Mouse (Mus musculus) MEL (cell line): ENCODE data around the gene Tsga10. TPM values are rescaled to one million over a fixed set of nuclear protein-coding genes. Genes with fewer than 3 reads are reported as not detected.
A peak's percentile ranks its signal among the peaks of the same experiment; 100 is the strongest.

ENCODE experiments used
- DNase-seq: peaks from one replicate; pipeline ENCODE4 v3.0.0; 2011; ENCODE audit warnings: low read depth, low spot score
- H3K27ac ChIP-seq: 2 replicates; pipeline ENCODE4 v1.5.1; 2012; ENCODE audit warnings: low read depth, mild to moderate bottlenecking, control low read depth, low read length, moderate library complexity; ENCODE audit not compliant: control insufficient read depth
- H3K27me3 ChIP-seq, 2 experiments: fragments of 150-350 bp in 1 of 2; sonication (generic) in 1 of 2; 2 replicates each; pipeline ENCODE4 v1.6.1; 2012; ENCODE audit warnings: low read length in 2 of 2, mild to moderate bottlenecking in 2 of 2, improper control_type of control experiment in 1 of 2, moderate library complexity in 1 of 2; ENCODE audit not compliant: insufficient read depth in 2 of 2, control insufficient read depth in 1 of 2
- H3K36me3 ChIP-seq, 2 experiments: 2 replicates each; pipeline ENCODE4 v1.6.1; 2012 to 2014; ENCODE audit warnings: low read length in 2 of 2, improper control_type of control experiment in 1 of 2, inconsistent platforms in 1 of 2, mild to moderate bottlenecking in 1 of 2; ENCODE audit not compliant: insufficient read depth in 2 of 2, control insufficient read depth in 1 of 2
- H3K4me1 ChIP-seq, 2 experiments: fragments of 150-350 bp in 1 of 2; sonication (generic) in 1 of 2; 2 replicates each; pipeline ENCODE4 v1.6.1; 2012; ENCODE audit warnings: low read length in 2 of 2, improper control_type of control experiment in 1 of 2, mild to moderate bottlenecking in 1 of 2; ENCODE audit not compliant: insufficient read depth in 2 of 2, control insufficient read depth in 1 of 2
- H3K4me3 ChIP-seq, 2 experiments: fragments of 150-350 bp in 1 of 2; sonication (generic) in 1 of 2; 2 replicates each; pipeline ENCODE4 v1.5.1; 2012; ENCODE audit warnings: low read depth in 2 of 2, low read length in 2 of 2, mild to moderate bottlenecking in 2 of 2, moderate library complexity in 2 of 2, control low read depth in 1 of 2, improper control_type of control experiment in 1 of 2; ENCODE audit not compliant: control insufficient read depth in 1 of 2, insufficient read depth in 1 of 2
- H3K79me2 ChIP-seq: 2 replicates; pipeline ENCODE4 v1.6.1; 2012; ENCODE audit warnings: mild to moderate bottlenecking, low read length, moderate library complexity; ENCODE audit not compliant: control insufficient read depth, poor library complexity, insufficient read depth
- H3K9ac ChIP-seq: 2 replicates; pipeline ENCODE4 v1.6.1; 2012; ENCODE audit warnings: low read depth, mild to moderate bottlenecking, control low read depth, low read length, moderate library complexity; ENCODE audit not compliant: control insufficient read depth, poor library complexity, severe bottlenecking
- H3K9me3 ChIP-seq: fragments of 150-350 bp; sonication (generic); replicated peaks from 2 replicates; pipeline ENCODE4 v1.6.1; 2012; ENCODE audit warnings: mild to moderate bottlenecking, low read length, improper control_type of control experiment, moderate library complexity; ENCODE audit not compliant: insufficient read depth
- CTCF ChIP-seq, 3 experiments: IDR thresholded peaks in 2 of 3; conservative IDR thresholded peaks in 1 of 3; 2 replicates each; pipeline ENCODE4 v1.5.1; 2011 to 2012; ENCODE audit warnings: low read length in 3 of 3, low read depth in 2 of 3, mild to moderate bottlenecking in 2 of 3, improper control_type of control experiment in 1 of 3, inconsistent platforms in 1 of 3, mixed read lengths in 1 of 3, moderate library complexity in 1 of 3; ENCODE audit not compliant: control insufficient read depth in 1 of 3, insufficient read depth in 1 of 3, poor library complexity in 1 of 3, severe bottlenecking in 1 of 3
- EP300 ChIP-seq, 2 experiments: IDR thresholded peaks; 2 replicates each; pipeline ENCODE4 v1.6.1; 2011; ENCODE audit warnings: improper control_type of control experiment in 2 of 2, low read length in 2 of 2, low read depth in 1 of 2, mild to moderate bottlenecking in 1 of 2
- MAFK ChIP-seq: IDR thresholded peaks from 2 replicates; pipeline ENCODE4 v1.6.1; 2011; ENCODE audit warnings: low read depth, mild to moderate bottlenecking, low read length, improper control_type of control experiment, borderline replicate concordance
- MYB ChIP-seq: IDR thresholded peaks from 2 replicates; pipeline ENCODE4 v1.6.1; 2011; ENCODE audit warnings: mild to moderate bottlenecking, low read depth, low read length, improper control_type of control experiment
- POLR2AphosphoS2 ChIP-seq: IDR thresholded peaks from 2 replicates; pipeline ENCODE4 v1.6.1; 2011; ENCODE audit warnings: low read length, improper control_type of control experiment
- SMC3 ChIP-seq: IDR thresholded peaks from 2 replicates; pipeline ENCODE4 v1.6.1; 2011; ENCODE audit warnings: low read depth, low read length, improper control_type of control experiment
- TAL1 ChIP-seq: IDR thresholded peaks from 2 replicates; pipeline ENCODE4 v1.6.1; 2012; ENCODE audit warnings: mild to moderate bottlenecking, inconsistent platforms, low read length, moderate library complexity, mixed read lengths
- ZKSCAN1 ChIP-seq: IDR thresholded peaks from 2 replicates; pipeline ENCODE4 v1.6.1; 2012; ENCODE audit warnings: low read depth, mild to moderate bottlenecking, inconsistent platforms, low read length, improper control_type of control experiment, moderate library complexity
- polyA plus RNA-seq, 2 experiments: library from polyadenylated mRNA; stranded (reverse) in 1 of 2; unstranded in 1 of 2; fragments of >175 nt in 1 of 2; fragments of >200 nt in 1 of 2; gene quantifications; 2 replicates each; pipeline versions ENCODE4 v1.2.1 to v1.2.4; 2012; ENCODE audit warnings: low replicate concordance in 2 of 2, low read depth in 1 of 2; ENCODE audit not compliant: insufficient read length in 2 of 2, insufficient read depth in 1 of 2, missing spikeins in 1 of 2
- total RNA-seq: library from RNA; depleted of rRNA; stranded (reverse); fragments of 300-350 nt; gene quantifications from 2 replicates; pipeline ENCODE4 v1.2.3, GENCODE M21; 2012; rRNA removed

The Tsga10 gene
- total and polyA plus RNA-seq, 3 experiments = 0.35 to 0.64 TPM; not detected in 1

DNA sequence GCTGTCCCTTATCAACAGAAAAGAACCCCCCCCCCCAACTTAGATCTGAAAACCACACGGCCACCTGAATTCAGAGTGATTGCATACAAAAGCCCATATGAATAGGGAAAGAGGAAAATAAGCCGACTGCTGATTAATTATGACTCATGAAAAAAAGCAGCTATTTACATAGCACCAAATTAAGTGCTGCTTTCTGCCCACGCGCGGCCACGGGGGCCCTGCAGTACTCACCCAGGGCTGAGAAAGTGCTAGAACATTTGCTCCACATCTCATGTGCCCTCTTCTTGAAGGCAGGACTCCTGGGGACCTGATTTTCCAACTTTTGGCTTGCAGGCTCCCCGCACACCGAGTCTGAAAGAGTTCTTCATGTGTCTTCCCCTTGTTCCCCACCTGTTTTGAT is 156.5 kb downstream of the Tsga10 start:
- no peaks in the 10 kb centered on the region for H3K79me2 ChIP-seq
- H3K9me3 ChIP-seq = no peaks in the 10 kb centered on the region; the same call in 1 of the 2 replicates
- H3K9ac ChIP-seq = no peak overlapping the region
- no peak overlapping the region for H3K4me3 ChIP-seq
- peaks cover 8 to 26% of the 10 kb centered on the region in 2 experiments for H3K4me1 ChIP-seq
- no peak for TF ChIP-seq TAL1
- no peak for TF ChIP-seq MAFK
- no peak for TF ChIP-seq MYB
- TF ChIP-seq POLR2AphosphoS2 = no peak
- no peak for TF ChIP-seq ZKSCAN1
- TF ChIP-seq EP300 (IDR thresholded peaks at IDR 0.05; ENCODE audit: low read depth in 1 of 2, low read length in 2 of 2) = 0 out of 4 replicates have a peak, but pooled peaks of 1 of the 2 experiments have one; percentile 9
- DNase-seq = peak; percentile 37
- peaks cover 0 to 14% of the 10 kb centered on the region in 2 experiments; a peak in 2 of 4 replicates for H3K36me3 ChIP-seq
- no peaks in the 10 kb centered on the region for H3K27me3 ChIP-seq
- H3K27ac ChIP-seq = no peak overlapping the region

DNA sequence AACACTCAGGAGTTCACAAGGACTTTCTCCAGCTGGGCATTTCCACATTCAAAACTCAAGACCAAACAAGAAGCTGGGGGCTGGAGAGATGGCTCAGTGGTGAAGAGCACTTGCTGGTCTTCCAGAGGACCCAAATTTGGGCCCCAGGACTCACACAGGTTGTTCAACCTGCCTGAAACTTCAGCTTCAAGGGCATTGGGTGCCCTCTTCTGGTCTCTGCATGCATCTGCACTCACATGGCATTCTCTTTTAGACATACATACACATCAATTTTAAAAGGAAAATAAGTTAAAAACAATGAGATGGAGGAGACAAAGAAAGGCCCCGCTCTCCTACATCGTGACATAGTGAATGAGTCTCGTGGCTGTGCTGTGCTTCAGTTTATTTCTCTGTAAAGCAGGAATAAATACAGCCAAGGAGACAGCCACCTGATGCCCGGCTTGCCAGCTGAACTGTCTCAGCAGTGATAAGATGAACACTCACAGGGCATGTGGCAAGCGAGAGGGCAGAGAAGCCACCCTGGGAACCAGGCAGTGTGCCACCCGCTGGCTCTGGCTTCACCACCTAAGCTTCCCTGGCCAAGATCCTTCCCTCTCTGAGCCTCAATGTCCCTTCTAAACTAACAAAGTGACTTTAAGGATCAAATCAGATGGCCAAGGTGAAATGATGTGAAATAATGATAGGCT is 157.8 kb downstream of the Tsga10 start:
- Histone ChIP-seq H3K27me3 (no peaks in the 10 kb centered on the region), H3K4me3 (no peak overlapping the region), H3K9ac (no peak overlapping the region), H3K27ac (no peak overlapping the region), H3K4me1 (peaks cover 8 to 26% of the 10 kb centered on the region in 2 experiments), H3K9me3 (no peaks in the 10 kb centered on the region; the same call in 1 of the 2 replicates), H3K36me3 (peaks cover 0 to 14% of the 10 kb centered on the region in 2 experiments; a peak in 2 of 4 replicates), H3K79me2 (no peaks in the 10 kb centered on the region)
- no peak for DNase-seq
- TF ChIP-seq CTCF (IDR thresholded peaks at IDR 0.05 in 2 of 3, conservative IDR thresholded peaks at IDR 0.05 in 1 of 3; ENCODE audit: control insufficient read depth in 1 of 3, insufficient read depth in 1 of 3, low read depth in 2 of 3, low read length in 3 of 3, poor library complexity in 1 of 3, severe bottlenecking in 1 of 3) (peak in 2 of 3 experiments; percentile 8 to 17; a peak in 2 of 6 replicates), SMC3 (no peak)

Other genes with a start within 250 kb of the Tsga10 start
- not detected in 2 replicates for gene 2010300C02Rik, start 146.3 kb downstream of the Tsga10 start, total RNA-seq
- gene 2010300C02Rik, start 146.3 kb downstream of the Tsga10 start, polyA plus RNA-seq = not detected
- 7.0 and 7.9 TPM in 2 replicates for gene Lipt1, start 5.3 kb upstream of the Tsga10 start, total RNA-seq
- gene Lipt1, start 5.3 kb upstream of the Tsga10 start, polyA plus RNA-seq = 1 to 10 TPM in 1 of 2 experiments, not detected in 1; 7.1 TPM
- gene Mitd1, start 24.0 kb upstream of the Tsga10 start, total RNA-seq = 16.3 and 20.9 TPM in 2 replicates
- 10 to 100 TPM in 1 of 2 experiments, not detected in 1; 23.0 TPM for gene Mitd1, start 24.0 kb upstream of the Tsga10 start, polyA plus RNA-seq
- 255 and 257 TPM in 2 replicates for gene Mrpl30, start 24.0 kb upstream of the Tsga10 start, total RNA-seq
- 100 to 1,000 TPM; 189 to 260 TPM for gene Mrpl30, start 24.0 kb upstream of the Tsga10 start, polyA plus RNA-seq
- not detected in 2 replicates for gene Lyg2, start 50.1 kb upstream of the Tsga10 start, total RNA-seq
- gene Lyg2, start 50.1 kb upstream of the Tsga10 start, polyA plus RNA-seq = not detected
- not detected in 2 replicates for gene Lyg1, start 91.3 kb upstream of the Tsga10 start, total RNA-seq
- not detected for gene Lyg1, start 91.3 kb upstream of the Tsga10 start, polyA plus RNA-seq
- 59.5 and 65.5 TPM in 2 replicates for gene Txndc9, start 131.5 kb upstream of the Tsga10 start, total RNA-seq
- 100 to 1,000 TPM in 1 of 2 experiments, 10 to 100 TPM in 1; 74.6 to 102 TPM for gene Txndc9, start 131.5 kb upstream of the Tsga10 start, polyA plus RNA-seq
- 24.2 and 30.3 TPM in 2 replicates for gene Eif5b, start 131.6 kb upstream of the Tsga10 start, total RNA-seq
- 100 to 1,000 TPM in 1 of 2 experiments, 10 to 100 TPM in 1; 67.2 to 186 TPM for gene Eif5b, start 131.6 kb upstream of the Tsga10 start, polyA plus RNA-seq